7 mouse cellular contexts compared by ENCODE assay signal in the genomic region with DNA sequence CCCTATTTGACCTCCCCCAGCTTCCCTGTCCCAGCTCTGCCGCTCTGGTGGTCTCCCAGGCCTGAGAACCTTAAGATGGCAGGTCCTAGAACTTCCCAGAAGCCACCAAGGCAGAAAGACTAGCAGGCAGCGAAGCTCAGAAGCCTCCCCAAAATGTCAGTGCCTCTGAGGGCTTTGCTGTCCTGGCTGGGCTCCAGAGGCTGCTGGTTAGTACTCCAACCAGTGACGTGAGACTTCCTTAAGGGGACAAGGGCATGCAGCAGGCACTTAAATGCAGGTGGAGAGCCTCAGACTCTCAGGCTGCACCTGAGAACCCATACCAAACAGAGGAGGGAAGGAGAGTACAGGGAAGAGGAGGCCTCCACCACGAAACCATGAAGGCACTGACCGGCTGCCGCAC. TPM values are rescaled to one million over a fixed set of nuclear protein-coding genes. Genes with fewer than 3 reads are reported as not detected.
DNase-seq lines count a peak whose midpoint lies in the region; ATAC-seq and TF ChIP-seq lines count a peak whose summit lies in the region.

No protein-coding gene starts in this region.

- H3K4me2 ChIP-seq in heart, embryonic 12.5 days: peak overlapping the region; percentile 22
- peak overlapping the region; percentile 84 for H3K4me2 ChIP-seq in limb, embryonic 13.5 days (replicated peaks)
- H3K4me2 ChIP-seq in stomach, postnatal 0 days (replicated peaks; ENCODE audit: low read depth): peak overlapping the region; percentile 74

- no peak for ATAC-seq in heart, embryonic 12.5 days (ENCODE audit: insufficient number of reproducible peaks, low FRiP score)
- ATAC-seq in limb, embryonic 13.5 days (ENCODE audit: low FRiP score, low read depth): no peak
- ATAC-seq in stomach, postnatal 0 days (ENCODE audit: low FRiP score, low TSS enrichment): no peak

- no peaks in the 10 kb centered on the region for H3K9me3 ChIP-seq in heart, embryonic 12.5 days (replicated peaks)
- H3K9me3 ChIP-seq in limb, embryonic 13.5 days: no peaks in the 10 kb centered on the region
- no peaks in the 10 kb centered on the region for H3K9me3 ChIP-seq in stomach, postnatal 0 days (ENCODE audit: control insufficient read depth, low read length)

- H3K36me3 ChIP-seq in spleen, adult 2 months (ENCODE audit: control insufficient read depth, insufficient read depth, low read length): peaks cover 25% of the 10 kb centered on the region
- peaks cover 38% of the 10 kb centered on the region for H3K36me3 ChIP-seq in heart, embryonic 12.5 days
- peaks cover 56% of the 10 kb centered on the region for H3K36me3 ChIP-seq in limb, embryonic 13.5 days
- peaks cover 17% of the 10 kb centered on the region for H3K36me3 ChIP-seq in stomach, postnatal 0 days (ENCODE audit: control insufficient read depth, insufficient read depth, low read length)

- no peak for TF ChIP-seq CTCF in spleen, adult 2 months (IDR thresholded peaks at IDR 0.05; ENCODE audit: extremely low read depth, insufficient read depth, insufficient read length, insufficient replicate concordance)
- TF ChIP-seq CTCF in stomach, postnatal 0 days (IDR thresholded peaks at IDR 0.05; ENCODE audit: low read depth): no peak

- peak overlapping the region; percentile 87 for H3K27ac ChIP-seq in spleen, adult 2 months (ENCODE audit: insufficient read depth, low read length)
- H3K27ac ChIP-seq in heart, embryonic 12.5 days (ENCODE audit: poor library complexity, severe bottlenecking): peak overlapping the region; percentile 76
- H3K27ac ChIP-seq in limb, embryonic 13.5 days: peak overlapping the region; percentile 39; the same call in 1 of the 2 replicates
- peak overlapping the region; percentile 88 for H3K27ac ChIP-seq in stomach, postnatal 0 days (replicated peaks)

- no peaks in the 10 kb centered on the region for H3K27me3 ChIP-seq in spleen, adult 2 months (ENCODE audit: control insufficient read depth, insufficient read depth, low read length)
- H3K27me3 ChIP-seq in heart, embryonic 12.5 days (replicated peaks): no peaks in the 10 kb centered on the region
- H3K27me3 ChIP-seq in limb, embryonic 13.5 days: no peaks in the 10 kb centered on the region
- no peaks in the 10 kb centered on the region for H3K27me3 ChIP-seq in stomach, postnatal 0 days (ENCODE audit: control insufficient read depth, insufficient read depth, low read length)

- DNase-seq in spleen, adult 2 months (ENCODE audit: low read depth in 1 of 2, low spot score in 2 of 2): no peak
- DNase-seq in spleen, adult 12 weeks (ENCODE audit: low spot score): no peak
- no peak for DNase-seq in stomach, postnatal 0 days (ENCODE audit: low spot score)
- no peak for DNase-seq in right cerebral cortex, adult 2 months (ENCODE audit: low spot score in 2 of 2)
- no peak for DNase-seq in right cerebral cortex, postnatal 36 days (ENCODE audit: low spot score in 2 of 2)

- 23% methylated on average over 6 of the region's 6 CpGs for WGBS in spleen, adult 2 months
- WGBS in heart, embryonic 12.5 days: 76% methylated on average over 6 of the region's 6 CpGs
- WGBS in limb, embryonic 13.5 days: 84% methylated on average over 6 of the region's 6 CpGs
- WGBS in stomach, postnatal 0 days: 67% methylated on average over 6 of the region's 6 CpGs

- peak overlapping the region; percentile 93 for H3K9ac ChIP-seq in heart, embryonic 12.5 days
- H3K9ac ChIP-seq in limb, embryonic 13.5 days: peak overlapping the region; percentile 87
- peak overlapping the region; percentile 24; the same call in 1 of the 2 replicates for H3K9ac ChIP-seq in stomach, postnatal 0 days (ENCODE audit: low read length)

- TF ChIP-seq EP300 in stomach, postnatal 0 days (optimal IDR thresholded peaks at IDR 0.05): no peak

- TF ChIP-seq POLR2A in spleen, adult 2 months (IDR thresholded peaks at IDR 0.05; ENCODE audit: low read depth, low read length): no peak

- H3K4me1 ChIP-seq in spleen, adult 2 months (ENCODE audit: control insufficient read depth, insufficient read depth, insufficient read length): peaks cover 40% of the 10 kb centered on the region
- H3K4me1 ChIP-seq in heart, embryonic 12.5 days (replicated peaks): peaks cover 49% of the 10 kb centered on the region
- peaks cover 36% of the 10 kb centered on the region for H3K4me1 ChIP-seq in limb, embryonic 13.5 days
- H3K4me1 ChIP-seq in stomach, postnatal 0 days (replicated peaks; ENCODE audit: control insufficient read depth, insufficient read depth): peaks cover 10% of the 10 kb centered on the region

- H3K4me3 ChIP-seq in spleen, adult 2 months (ENCODE audit: extremely low read depth, insufficient read depth, insufficient read length): peak overlapping the region; percentile 51
- no peak overlapping the region for H3K4me3 ChIP-seq in heart, embryonic 12.5 days
- H3K4me3 ChIP-seq in limb, embryonic 13.5 days: no peak overlapping the region
- H3K4me3 ChIP-seq in stomach, postnatal 0 days (ENCODE audit: low read depth, low read length): no peak overlapping the region

RNA-seq across cellular contexts. Expression of a gene that starts 3.6 kb away (rescaled TPM):
- 212 and 265 TPM in 2 replicates for polyA plus RNA-seq in spleen, adult 2 months (2012; rRNA removed)
- polyA plus RNA-seq in heart, embryonic 12.5 days (2016; fragmentation: Nextera tagmentation; extraction: Ambion mirVana): 87.3 and 91.9 TPM in 2 replicates
- 115 and 118 TPM in 2 replicates for polyA plus RNA-seq in limb, embryonic 13.5 days (2015; fragmentation: Nextera tagmentation; extraction: Ambion mirVana)
- 51.6 and 57.5 TPM in 2 replicates for polyA plus RNA-seq in stomach, postnatal 0 days (2015; fragmentation: Nextera tagmentation; extraction: Ambion mirVana)

RNA-seq across cellular contexts. Expression of a gene that starts 31.6 kb away (rescaled TPM):
- polyA plus RNA-seq in spleen, adult 2 months (2012; rRNA removed): 2.0 and 2.2 TPM in 2 replicates
- 19.6 and 29.4 TPM in 2 replicates for polyA plus RNA-seq in heart, embryonic 12.5 days (2016; fragmentation: Nextera tagmentation; extraction: Ambion mirVana)
- 33.0 and 33.1 TPM in 2 replicates for polyA plus RNA-seq in limb, embryonic 13.5 days (2015; fragmentation: Nextera tagmentation; extraction: Ambion mirVana)
- 4.7 and 6.7 TPM in 2 replicates for polyA plus RNA-seq in stomach, postnatal 0 days (2015; fragmentation: Nextera tagmentation; extraction: Ambion mirVana)

RNA-seq across cellular contexts. Expression of a gene that starts 38.1 kb away (rescaled TPM):
- 1.2 and 1.9 TPM in 2 replicates for polyA plus RNA-seq in spleen, adult 2 months (2012; rRNA removed)
- polyA plus RNA-seq in heart, embryonic 12.5 days (2016; fragmentation: Nextera tagmentation; extraction: Ambion mirVana): 36.8 and 38.2 TPM in 2 replicates
- polyA plus RNA-seq in limb, embryonic 13.5 days (2015; fragmentation: Nextera tagmentation; extraction: Ambion mirVana): 12.9 and 14.9 TPM in 2 replicates
- polyA plus RNA-seq in stomach, postnatal 0 days (2015; fragmentation: Nextera tagmentation; extraction: Ambion mirVana): 3.4 and 4.0 TPM in 2 replicates

RNA-seq across cellular contexts. Expression of a gene that starts 41.3 kb away (rescaled TPM):
- polyA plus RNA-seq in spleen, adult 2 months (2012; rRNA removed): 0.40 and 0.42 TPM in 2 replicates
- polyA plus RNA-seq in heart, embryonic 12.5 days (2016; fragmentation: Nextera tagmentation; extraction: Ambion mirVana): 0.14 and 0.15 TPM in 2 replicates
- 0.27 and 0.31 TPM in 2 replicates for polyA plus RNA-seq in limb, embryonic 13.5 days (2015; fragmentation: Nextera tagmentation; extraction: Ambion mirVana)
- polyA plus RNA-seq in stomach, postnatal 0 days (2015; fragmentation: Nextera tagmentation; extraction: Ambion mirVana): 0.15 and 0.16 TPM in 2 replicates

RNA-seq across cellular contexts. Expression of a gene that starts 49.7 kb away (rescaled TPM):
- polyA plus RNA-seq in spleen, adult 2 months (2012; rRNA removed): not detected in 2 replicates
- 0.06 and 0.14 TPM in 2 replicates for polyA plus RNA-seq in heart, embryonic 12.5 days (2016; fragmentation: Nextera tagmentation; extraction: Ambion mirVana)
- 0.06 and 0.17 TPM in 2 replicates for polyA plus RNA-seq in limb, embryonic 13.5 days (2015; fragmentation: Nextera tagmentation; extraction: Ambion mirVana)
- 0.05 and 0.12 TPM in 2 replicates for polyA plus RNA-seq in stomach, postnatal 0 days (2015; fragmentation: Nextera tagmentation; extraction: Ambion mirVana)

Comparison
In these comparisons a context has a peak if more than half of its experiments do, and no peak if none do; other contexts are left out.
1. H3K4me2 ChIP-seq: peak in every context shown above with its lines; median percentile 84 in limb, embryonic 13.5 days; 74 in stomach, postnatal 0 days; 22 in heart, embryonic 12.5 days.
2. H3K9ac ChIP-seq: peak in every context shown above with its lines; median percentile 93 in heart, embryonic 12.5 days; 87 in limb, embryonic 13.5 days; 24 in stomach, postnatal 0 days.